Mouse (Mus musculus) embryonic facial prominence, embryonic 13.5 days (tissue): Measurements from ENCODE around the gene Tbl3. TPM values are rescaled to one million over a fixed set of nuclear protein-coding genes. Genes with fewer than 3 reads are reported as not detected.
A peak's percentile ranks its signal among the peaks of the same experiment; 100 is the strongest.

Source experiments
- ATAC-seq: fragments of 200-750 bp; cut with Nextera tagmentation; 2 replicates; pipeline ENCODE4 v1.8.0; 2017; ENCODE audit warnings: low read depth; ENCODE audit not compliant: insufficient number of reproducible peaks, insufficient read depth, low FRiP score, low TSS enrichment
- H3K27ac ChIP-seq: fragments of 300-500 bp; sonication (generic); 2 replicates; pipeline ENCODE4 v1.5.1; 2015; ENCODE audit warnings: moderate library complexity, mild to moderate bottlenecking, inconsistent platforms
- H3K27me3 ChIP-seq: fragments of 300-500 bp; sonication (generic); 2 replicates; pipeline ENCODE4 v1.6.1; 2015; ENCODE audit warnings: mild to moderate bottlenecking, inconsistent platforms
- H3K36me3 ChIP-seq: fragments of 300-500 bp; sonication (generic); 2 replicates; pipeline ENCODE4 v1.6.1; 2015; ENCODE audit warnings: mild to moderate bottlenecking, inconsistent platforms
- H3K4me1 ChIP-seq: fragments of 300-500 bp; sonication (generic); 2 replicates; pipeline ENCODE4 v1.6.1; 2015; ENCODE audit warnings: inconsistent platforms
- H3K4me2 ChIP-seq: fragments of 300-500 bp; sonication (generic); 2 replicates; pipeline ENCODE4 v1.6.1; 2015; ENCODE audit warnings: moderate library complexity, mild to moderate bottlenecking, inconsistent platforms
- H3K4me3 ChIP-seq: fragments of 300-500 bp; sonication (generic); 2 replicates; pipeline ENCODE4 v1.5.1; 2015; ENCODE audit warnings: mild to moderate bottlenecking, inconsistent platforms
- H3K9ac ChIP-seq: fragments of 300-500 bp; sonication (generic); 2 replicates; pipeline ENCODE4 v1.6.1; 2015; ENCODE audit warnings: mild to moderate bottlenecking, inconsistent platforms
- H3K9me3 ChIP-seq: fragments of 300-500 bp; sonication (generic); 2 replicates; pipeline ENCODE4 v1.6.1; 2016; ENCODE audit warnings: inconsistent platforms
- WGBS: fragments of 180-500 bp; shearing (Covaris S2); methylation state at CpG from one replicate; pipeline ENCODE4 v1.1.7; 2015; ENCODE audit warnings: mixed read lengths; 5-methylcytosine and 5-hydroxymethylcytosine counted together
- polyA plus RNA-seq: library from polyadenylated mRNA; unstranded; fragments of >200 nt; fragmentation: Nextera tagmentation; extraction: Ambion mirVana; gene quantifications from 2 replicates; pipeline ENCODE4 v1.2.1, GENCODE M21; 2015

Tbl3 gene
- polyA plus RNA-seq, 1 experiment from 2014 or later: 81.6 TPM

DNA sequence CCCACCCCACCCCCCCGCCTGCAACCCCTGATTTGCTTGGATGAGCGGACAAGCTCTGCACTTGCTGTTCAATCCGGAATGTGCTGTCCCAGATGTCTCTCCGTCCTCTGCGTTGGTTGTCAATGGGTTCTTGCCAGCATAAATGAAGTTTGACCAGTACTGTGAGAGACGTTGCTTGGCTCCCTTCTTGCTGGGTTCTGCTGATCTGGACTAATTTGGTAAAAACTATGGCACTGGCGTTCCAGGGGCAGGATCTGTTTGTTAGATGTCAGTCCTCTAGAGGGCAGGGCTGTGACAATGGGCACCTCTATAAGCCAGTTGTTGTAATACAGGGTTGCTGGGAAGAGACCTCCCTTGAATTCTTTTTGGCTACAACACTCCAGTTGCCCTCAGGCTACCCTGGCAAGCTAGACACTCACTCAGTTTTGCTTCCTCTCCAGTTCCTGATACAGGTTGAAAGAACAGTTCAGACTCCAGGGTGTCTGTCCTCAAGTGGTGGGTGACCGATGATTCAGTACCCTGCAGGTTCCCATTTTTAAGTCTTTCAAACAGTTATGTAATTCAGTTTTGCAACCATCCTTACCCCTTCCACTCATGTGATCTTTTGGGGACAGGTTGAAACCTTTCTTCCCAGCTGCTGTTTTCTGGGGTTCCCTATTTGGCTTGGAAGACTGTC is 29.8 kb upstream of the Tbl3 start:
- ATAC-seq: no peak
- H3K9ac ChIP-seq: peak overlapping the region; percentile 72
- peaks cover 24% of the 10 kb centered on the region for H3K36me3 ChIP-seq
- no peaks in the 10 kb centered on the region for H3K9me3 ChIP-seq
- H3K27me3 ChIP-seq: no peaks in the 10 kb centered on the region
- 19% methylated on average over 8 of the region's 8 CpGs for WGBS
- peaks cover 17% of the 10 kb centered on the region for H3K4me1 ChIP-seq
- no peak overlapping the region for H3K27ac ChIP-seq
- peak overlapping the region; percentile 85 for H3K4me2 ChIP-seq
- H3K4me3 ChIP-seq: peak overlapping the region; percentile 59

DNA sequence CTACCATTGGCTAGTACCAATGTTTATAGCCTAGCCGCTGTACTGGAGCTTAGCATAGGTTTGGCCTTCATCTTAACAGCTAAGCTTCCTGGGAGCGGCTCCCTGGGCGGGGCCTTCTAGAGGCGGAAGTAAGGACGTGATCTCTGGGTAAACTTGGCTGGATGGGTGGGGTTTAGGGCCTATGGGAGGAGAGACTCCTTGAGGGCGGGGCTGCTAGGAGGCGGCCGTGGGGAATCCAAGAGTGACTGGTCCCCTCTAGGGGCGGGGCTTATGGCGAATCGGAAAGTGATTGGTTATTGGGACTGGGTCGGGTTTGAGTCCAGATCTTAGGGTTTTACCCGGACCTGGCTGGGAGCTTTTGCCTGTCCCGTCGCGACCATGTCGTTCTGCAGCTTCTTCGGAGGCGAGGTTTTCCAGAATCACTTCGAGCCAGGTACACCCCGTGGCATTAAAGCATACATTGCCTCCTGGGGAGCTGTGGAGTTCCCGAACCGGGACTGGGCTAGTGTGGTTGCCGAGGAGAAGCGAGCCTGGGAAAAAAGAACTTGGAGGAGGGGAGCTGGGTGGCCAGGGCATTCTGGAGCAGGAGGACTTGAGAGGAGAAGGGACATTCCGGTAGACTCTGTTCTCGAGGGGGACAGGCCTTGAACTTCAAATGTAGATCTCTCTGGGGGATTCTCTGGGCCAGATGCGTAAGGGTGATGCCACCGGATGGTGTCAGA is 29.0 kb upstream of the Tbl3 start, which contains the start of gene Msrb1:
TSS of gene Msrb1 (plus strand) at position 313 of the 722 bp plus-strand sequence.
- Histone ChIP-seq H3K4me1 (peaks cover 17% of the 10 kb centered on the region), H3K9ac (peak within 1 kb of the TSS; percentile 72), H3K27me3 (no peaks in the 10 kb centered on the region), H3K4me2 (peak within 1 kb of the TSS; percentile 85), H3K4me3 (peak within 1 kb of the TSS; percentile 59), H3K27ac (peak within 1 kb of the TSS; percentile 62), H3K36me3 (peaks cover 18% of the 10 kb centered on the region), H3K9me3 (no peaks in the 10 kb centered on the region)
- 2% methylated on average over 29 of the region's 29 CpGs for WGBS
- peak; percentile 93 for ATAC-seq

DNA sequence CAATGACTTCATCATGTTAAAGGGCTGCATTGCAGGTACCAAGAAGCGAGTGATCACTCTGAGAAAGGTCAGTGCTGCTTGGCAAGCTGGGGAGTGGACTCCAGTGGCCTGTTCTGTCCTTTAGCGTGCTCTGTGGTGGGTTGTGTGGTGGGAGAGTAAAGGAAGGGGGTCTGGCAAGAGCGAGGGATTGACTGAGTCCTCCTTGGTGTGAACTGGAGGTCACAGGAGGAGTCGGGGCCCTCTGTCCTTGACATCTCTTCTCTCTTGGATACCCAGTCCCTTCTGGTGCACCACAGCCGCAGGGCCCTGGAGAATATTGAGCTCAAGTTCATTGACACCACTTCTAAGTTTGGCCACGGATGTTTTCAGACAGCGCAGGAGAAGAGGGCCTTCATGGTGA is 28.0 kb upstream of the Tbl3 start:
- Histone ChIP-seq H3K36me3 (peaks cover 10% of the 10 kb centered on the region; the same call in 1 of the 2 replicates), H3K4me3 (no peak overlapping the region), H3K27ac (peak overlapping the region; percentile 62; the same call in 1 of the 2 replicates), H3K4me1 (peaks cover 17% of the 10 kb centered on the region), H3K9me3 (no peaks in the 10 kb centered on the region), H3K4me2 (peak overlapping the region; percentile 85), H3K27me3 (no peaks in the 10 kb centered on the region), H3K9ac (no peak overlapping the region)
- WGBS: 83% methylated on average over 7 of the region's 7 CpGs
- no peak for ATAC-seq

DNA sequence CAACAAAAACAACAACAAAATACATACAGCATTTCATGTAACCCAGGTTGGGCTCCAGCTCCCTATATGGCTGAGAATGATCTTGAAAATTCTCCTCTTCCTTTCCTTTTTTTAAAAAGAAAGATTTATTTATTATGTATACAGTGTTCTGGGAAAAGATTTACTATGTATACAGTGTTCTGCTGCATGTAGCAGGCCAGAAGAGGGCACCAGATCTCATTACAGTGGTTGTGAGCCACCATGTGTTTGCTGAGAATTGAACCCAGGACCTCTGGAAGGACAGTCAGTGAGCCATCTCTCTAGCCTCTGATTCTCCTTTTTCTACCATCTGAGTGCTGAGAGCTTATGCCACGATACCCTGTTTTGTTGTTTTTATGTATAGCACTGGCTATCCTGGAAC is 27.1 kb upstream of the Tbl3 start:
- Histone ChIP-seq H3K4me3 (no peak overlapping the region), H3K4me1 (peaks cover 17% of the 10 kb centered on the region), H3K9ac (no peak overlapping the region), H3K27ac (no peak overlapping the region), H3K36me3 (peaks cover 1% of the 10 kb centered on the region; the same call in 1 of the 2 replicates), H3K27me3 (no peaks in the 10 kb centered on the region), H3K9me3 (no peaks in the 10 kb centered on the region), H3K4me2 (no peak overlapping the region)
- no peak for ATAC-seq
- WGBS: 87% methylated on average over 1 of the region's 1 CpGs

DNA sequence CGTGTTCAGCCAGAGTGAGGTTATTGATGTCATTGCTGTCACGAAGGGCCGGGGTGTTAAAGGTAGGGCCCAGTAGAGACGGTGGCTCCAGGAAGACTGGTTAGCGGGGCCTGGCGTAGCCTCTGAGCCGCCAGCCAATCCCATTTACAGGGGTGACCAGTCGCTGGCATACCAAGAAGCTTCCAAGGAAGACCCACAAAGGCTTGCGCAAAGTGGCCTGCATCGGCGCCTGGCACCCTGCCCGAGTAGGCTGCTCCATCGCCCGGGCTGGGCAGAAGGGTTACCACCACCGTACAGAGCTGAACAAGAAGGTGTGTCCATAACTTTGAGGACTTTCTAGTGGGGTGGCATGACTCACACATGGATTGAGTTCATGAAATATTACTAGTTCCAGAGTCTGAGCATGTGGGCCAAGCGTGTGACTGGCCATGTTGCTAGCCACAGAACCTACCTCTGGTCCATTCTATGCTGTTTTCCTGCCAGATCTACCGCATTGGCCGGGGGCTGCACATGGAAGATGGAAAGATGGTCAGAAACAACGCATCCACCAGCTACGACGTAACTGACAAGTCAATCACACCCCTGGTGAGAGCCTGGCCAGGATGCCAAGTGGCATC is 26.1 kb upstream of the Tbl3 start:
- Histone ChIP-seq H3K4me3 (no peak overlapping the region), H3K36me3 (no peaks in the 10 kb centered on the region), H3K9me3 (no peaks in the 10 kb centered on the region), H3K27me3 (no peaks in the 10 kb centered on the region), H3K9ac (no peak overlapping the region), H3K4me1 (peaks cover 17% of the 10 kb centered on the region), H3K4me2 (no peak overlapping the region), H3K27ac (no peak overlapping the region)
- 87% methylated on average over 21 of the region's 21 CpGs for WGBS
- ATAC-seq: no peak

DNA sequence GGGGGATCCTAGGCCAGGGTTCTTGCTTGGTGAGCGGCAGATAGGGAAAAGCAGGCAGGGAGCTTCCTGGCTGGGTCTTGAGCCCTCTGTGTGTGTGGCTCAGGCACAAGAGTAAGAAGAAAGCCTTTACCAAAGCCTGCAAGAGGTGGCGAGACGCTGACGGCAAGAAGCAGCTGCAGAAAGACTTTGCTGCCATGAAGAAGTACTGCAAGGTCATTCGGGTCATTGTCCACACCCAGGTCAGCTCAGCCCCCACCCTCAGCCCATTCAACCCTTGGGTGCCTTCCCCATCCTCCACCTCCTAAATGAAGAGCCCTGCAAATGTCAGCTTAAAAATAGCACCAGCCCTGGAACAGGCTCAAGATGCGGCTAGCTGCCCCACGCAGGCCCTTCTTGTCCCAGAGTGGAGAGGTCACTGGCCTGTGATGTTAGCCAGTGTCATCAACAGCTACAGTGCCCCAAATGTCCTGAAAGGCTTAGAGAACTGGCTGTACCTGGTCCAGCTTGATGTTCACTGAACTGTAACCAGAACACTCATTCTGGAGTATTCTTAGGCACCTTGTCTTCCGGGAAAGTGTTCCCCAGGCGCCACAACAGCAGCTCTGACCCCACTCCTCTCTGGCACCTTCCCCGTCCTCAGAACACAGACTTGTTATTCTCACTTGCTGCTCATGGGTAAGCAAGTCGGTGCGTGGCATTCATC is 24.9 kb upstream of the Tbl3 start:
- no peak overlapping the region for H3K4me3 ChIP-seq
- H3K36me3 ChIP-seq: no peaks in the 10 kb centered on the region
- H3K9ac ChIP-seq: no peak overlapping the region
- H3K4me1 ChIP-seq: peaks cover 10% of the 10 kb centered on the region
- H3K4me2 ChIP-seq: no peak overlapping the region
- H3K27ac ChIP-seq: no peak overlapping the region
- no peaks in the 10 kb centered on the region for H3K9me3 ChIP-seq
- H3K27me3 ChIP-seq: no peaks in the 10 kb centered on the region
- ATAC-seq: no peak
- 81% methylated on average over 12 of the region's 12 CpGs for WGBS

DNA sequence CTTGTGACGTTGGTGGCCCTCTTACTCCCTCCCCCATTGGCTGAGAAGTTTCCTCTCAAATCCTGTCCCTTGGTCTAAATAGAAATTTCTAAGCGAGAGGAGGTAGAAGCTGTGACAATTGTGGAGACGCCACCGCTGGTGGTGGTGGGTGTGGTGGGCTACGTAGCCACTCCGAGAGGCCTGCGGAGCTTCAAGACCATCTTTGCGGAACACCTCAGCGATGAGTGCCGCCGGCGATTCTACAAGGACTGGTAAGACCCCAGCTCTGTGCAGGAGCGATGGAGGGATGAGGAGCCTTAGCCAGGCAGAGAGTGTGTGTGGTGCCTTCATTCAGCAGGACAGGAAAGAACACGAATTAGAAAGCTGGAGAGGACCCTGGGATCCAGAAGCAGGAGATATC is 23.3 kb upstream of the Tbl3 start:
- Histone ChIP-seq H3K9me3 (no peaks in the 10 kb centered on the region), H3K4me2 (no peak overlapping the region), H3K27ac (no peak overlapping the region), H3K36me3 (no peaks in the 10 kb centered on the region), H3K9ac (no peak overlapping the region), H3K27me3 (no peaks in the 10 kb centered on the region), H3K4me3 (no peak overlapping the region), H3K4me1 (peaks cover under 1% of the 10 kb centered on the region; the same call in 1 of the 2 replicates)
- ATAC-seq: no peak
- WGBS: 81% methylated on average over 14 of the region's 14 CpGs

DNA sequence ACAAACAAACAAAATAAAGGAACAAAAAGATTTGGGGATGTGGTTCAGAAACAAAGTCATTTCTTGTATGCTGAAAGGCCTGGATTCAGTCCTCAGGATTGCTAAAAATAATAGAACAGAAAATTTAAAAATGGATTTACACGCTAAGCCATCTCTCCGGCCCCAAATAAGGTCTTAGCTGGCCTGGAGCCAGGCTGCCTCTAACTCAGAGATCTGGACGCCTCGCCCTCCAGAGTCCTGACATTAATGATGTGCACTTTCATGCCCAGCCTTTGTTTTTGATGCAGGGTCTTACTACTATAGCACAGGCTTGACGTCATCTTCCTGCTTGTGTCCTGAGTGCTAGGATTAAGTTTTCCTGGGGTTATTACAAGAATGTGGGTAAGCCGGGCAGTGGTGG is 21.6 kb upstream of the Tbl3 start:
- Histone ChIP-seq H3K4me1 (no peaks in the 10 kb centered on the region), H3K27me3 (no peaks in the 10 kb centered on the region), H3K9me3 (no peaks in the 10 kb centered on the region), H3K4me2 (no peak overlapping the region), H3K27ac (no peak overlapping the region), H3K9ac (no peak overlapping the region), H3K36me3 (no peaks in the 10 kb centered on the region), H3K4me3 (no peak overlapping the region)
- ATAC-seq: no peak
- WGBS: 77% methylated on average over 6 of the region's 6 CpGs

DNA sequence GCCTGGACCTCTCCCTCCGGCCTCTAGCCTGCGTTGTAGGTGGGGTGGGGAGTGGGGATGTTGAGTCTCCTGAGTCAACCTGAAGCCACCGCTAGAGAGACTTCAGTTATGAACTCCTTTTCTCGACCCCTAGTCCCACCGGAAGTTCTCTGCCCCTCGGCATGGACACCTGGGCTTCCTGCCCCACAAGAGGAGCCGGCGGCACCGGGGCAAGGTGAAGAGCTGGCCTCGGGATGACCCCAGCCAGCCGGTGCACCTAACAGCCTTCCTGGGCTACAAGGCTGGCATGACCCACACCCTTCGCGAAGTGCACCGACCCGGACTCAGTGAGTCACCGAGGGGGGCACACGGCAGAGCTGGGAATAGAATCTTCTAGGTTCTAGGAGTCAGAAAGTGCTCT is 20.7 kb upstream of the Tbl3 start:
- Histone ChIP-seq H3K9ac (no peak overlapping the region), H3K36me3 (no peaks in the 10 kb centered on the region), H3K4me2 (no peak overlapping the region), H3K27me3 (no peaks in the 10 kb centered on the region), H3K27ac (no peak overlapping the region), H3K9me3 (no peaks in the 10 kb centered on the region), H3K4me3 (no peak overlapping the region), H3K4me1 (peaks cover 5% of the 10 kb centered on the region)
- ATAC-seq: no peak
- 74% methylated on average over 17 of the region's 17 CpGs for WGBS

DNA sequence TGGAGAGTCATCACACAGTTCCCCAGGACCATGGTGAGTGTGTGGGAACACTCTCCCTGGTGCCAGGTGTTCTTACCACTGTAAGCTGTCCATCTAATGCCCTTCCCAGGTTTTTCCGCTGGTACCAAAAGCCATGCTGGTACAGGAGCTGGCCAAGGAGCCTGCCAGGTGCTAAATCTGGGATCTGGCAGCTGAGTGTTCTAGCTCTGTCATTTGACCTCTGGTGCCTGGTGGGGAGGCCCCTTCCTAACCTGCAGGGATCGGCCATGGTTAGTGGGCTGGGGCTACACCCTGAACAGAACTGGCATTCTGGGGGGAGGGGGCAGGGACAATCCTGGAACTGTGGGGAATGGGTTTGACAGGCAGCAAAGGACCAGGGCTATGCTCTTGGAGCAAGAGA is 20.2 kb upstream of the Tbl3 start, which contains the start of gene Rpl3l:
TSS of gene Rpl3l (plus strand) at position 203 of the 400 bp plus-strand sequence.
- WGBS: 72% methylated on average over 2 of the region's 2 CpGs
- no peaks in the 10 kb centered on the region for H3K9me3 ChIP-seq
- H3K4me3 ChIP-seq: no peak within 1 kb of the TSS
- no peaks in the 10 kb centered on the region for H3K27me3 ChIP-seq
- peak within 1 kb of the TSS; percentile 46; the same call in 1 of the 2 replicates for H3K9ac ChIP-seq
- H3K36me3 ChIP-seq: peaks cover under 1% of the 10 kb centered on the region; the same call in 1 of the 2 replicates
- no peak within 1 kb of the TSS for H3K27ac ChIP-seq
- H3K4me2 ChIP-seq: no peak within 1 kb of the TSS
- no peak for ATAC-seq
- peaks cover 10% of the 10 kb centered on the region for H3K4me1 ChIP-seq

DNA sequence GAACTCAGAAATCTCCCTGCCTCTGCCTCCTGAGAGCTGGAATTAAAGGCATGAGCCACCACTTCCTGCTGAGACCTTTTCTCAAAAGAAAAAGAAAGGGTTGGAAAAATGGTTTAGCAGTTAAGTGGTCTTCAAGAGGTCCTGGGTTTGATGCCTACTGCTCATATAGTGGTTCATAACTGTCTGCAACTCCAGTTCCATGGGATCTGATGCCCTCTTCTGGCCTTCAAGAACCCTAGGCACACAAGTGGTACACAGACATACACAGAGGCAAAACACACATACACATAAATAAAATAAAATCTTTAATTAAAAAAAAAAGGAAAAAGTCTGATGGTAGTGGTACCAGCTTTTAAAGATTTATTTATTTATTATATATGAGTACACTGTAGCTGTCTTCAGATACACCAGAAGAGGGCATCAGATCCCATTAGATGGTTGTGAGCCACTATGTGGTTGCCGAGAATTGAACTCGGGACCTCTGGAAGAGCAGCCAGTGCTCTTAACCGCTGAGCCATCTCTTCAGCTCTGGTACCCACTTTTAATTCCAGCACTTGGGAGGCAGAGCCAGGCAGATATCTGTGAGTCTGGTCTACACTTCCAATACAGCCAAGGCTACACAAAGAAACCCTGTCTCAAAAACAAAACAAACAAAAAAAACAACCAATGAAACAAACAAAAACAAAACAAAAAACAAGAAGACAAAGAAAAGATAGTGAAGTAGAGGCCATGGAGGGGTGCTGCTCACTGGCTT is 18.4 kb upstream of the Tbl3 start:
- Histone ChIP-seq H3K27me3 (no peaks in the 10 kb centered on the region), H3K27ac (no peak overlapping the region), H3K36me3 (peaks cover 16% of the 10 kb centered on the region), H3K4me3 (no peak overlapping the region), H3K4me1 (peaks cover 26% of the 10 kb centered on the region), H3K9ac (no peak overlapping the region), H3K9me3 (no peaks in the 10 kb centered on the region), H3K4me2 (no peak overlapping the region)
- WGBS: 67% methylated on average over 3 of the region's 3 CpGs
- ATAC-seq: no peak
